ENCODE assay signal across 23 mouse cellular contexts in the genomic region with DNA sequence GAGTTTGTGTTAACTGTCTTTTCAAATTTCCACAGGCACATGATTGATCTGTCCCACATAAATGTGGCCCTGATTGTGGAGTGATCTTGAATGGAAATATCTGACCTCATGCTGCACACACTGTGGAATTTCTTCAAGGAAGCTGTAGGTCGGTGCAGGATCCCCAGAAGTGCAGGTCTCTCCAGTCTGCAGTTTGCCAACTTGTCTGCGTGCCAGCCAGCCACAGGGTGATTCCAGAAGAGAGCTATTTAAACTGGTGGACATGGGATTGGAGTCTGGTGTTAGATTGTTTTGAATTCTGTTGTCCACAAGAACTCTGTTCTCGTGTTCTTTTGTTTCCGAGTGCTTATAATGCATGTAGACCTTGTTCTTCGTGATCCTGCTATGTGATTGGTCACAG. TPM values are rescaled to one million over a fixed set of nuclear protein-coding genes. Genes with fewer than 3 reads are reported as not detected.
DNase-seq lines count a peak whose midpoint lies in the region; ATAC-seq and TF ChIP-seq lines count a peak whose summit lies in the region.
"Had no signal": no experiment of that assay in that cellular context is flagged by ENCODE, and none has a peak within 500 bp of the region (broad histone marks: within the 10 kb centered on the region; RNA-seq: fewer than 3 reads in every experiment).

No protein-coding gene starts in this region.

- H3K4me1 ChIP-seq in intestine, postnatal 0 days (replicated peaks; ENCODE audit: control insufficient read depth, insufficient read depth, low read length) = no peaks in the 10 kb centered on the region; the same call in 1 of the 2 replicates
- H3K4me1 ChIP-seq: hindbrain, embryonic 13.5 days; limb, embryonic 15.5 days; neural tube, embryonic 13.5 days had no signal

- peak; percentile 35 to 39 for DNase-seq in cerebellum, adult 18-20 months
- DNase-seq in heart, postnatal 4 days = peak; percentile 34
- DNase-seq in heart, adult 8-10 months (ENCODE audit: low spot score) = no peak
- DNase-seq in adipocyte (ENCODE audit: low spot score) = peak; percentile 9
- DNase-seq in cerebellum, postnatal 25 days = peak; percentile 30 to 64
- DNase-seq in layer of hippocampus, adult 2 months (ENCODE audit: low spot score in 2 of 2) = no peak
- DNase-seq: B cell, adult 2 months; embryo, embryonic 11 days; kidney, adult 8-10 months; kidney, postnatal 14 days; midbrain, embryonic 14.5 days; thymus, adult 2 months had no signal

- H3K36me3 ChIP-seq in intestine, postnatal 0 days (ENCODE audit: control insufficient read depth, insufficient read depth) = peaks cover 73% of the 10 kb centered on the region

- no peak overlapping the region for H3K27ac ChIP-seq in layer of hippocampus, adult 2 months
- H3K27ac ChIP-seq in intestine, postnatal 0 days (ENCODE audit: low read depth, low read length) = no peak overlapping the region
- H3K27ac ChIP-seq: heart, adult 2 months; hindbrain, embryonic 13.5 days; limb, embryonic 15.5 days; neural tube, embryonic 13.5 days had no signal

- no peak overlapping the region for H3K4me2 ChIP-seq in intestine, postnatal 0 days (replicated peaks; ENCODE audit: low read depth)
- H3K4me2 ChIP-seq: hindbrain, embryonic 13.5 days; limb, embryonic 15.5 days; neural tube, embryonic 13.5 days had no signal

- no peak for TF ChIP-seq CTCF in layer of hippocampus, adult 2 months (conservative IDR thresholded peaks at IDR 0.05)
- no peak for TF ChIP-seq CTCF in intestine, postnatal 0 days (IDR thresholded peaks at IDR 0.05; ENCODE audit: low read depth)

- H3K9ac ChIP-seq in intestine, postnatal 0 days (ENCODE audit: low read depth, low read length) = no peak overlapping the region
- H3K9ac ChIP-seq: hindbrain, embryonic 13.5 days; limb, embryonic 15.5 days; neural tube, embryonic 13.5 days had no signal

- H3K4me3 ChIP-seq in layer of hippocampus, adult 2 months = no peak overlapping the region
- no peak overlapping the region for H3K4me3 ChIP-seq in intestine, postnatal 0 days (ENCODE audit: low read depth, low read length)
- H3K4me3 ChIP-seq: heart, adult 2 months; hindbrain, embryonic 13.5 days; limb, embryonic 15.5 days; megakaryocyte, embryonic 14.5 days; neural tube, embryonic 13.5 days had no signal

- no peaks in the 10 kb centered on the region for H3K27me3 ChIP-seq in intestine, postnatal 0 days (replicated peaks; ENCODE audit: control insufficient read depth, insufficient read depth, low read length)
- H3K27me3 ChIP-seq: hindbrain, embryonic 13.5 days; limb, embryonic 15.5 days; megakaryocyte, embryonic 14.5 days; neural tube, embryonic 13.5 days had no signal

- whole genome bisulfite sequencing in intestine, postnatal 0 days = 91% methylated on average over 5 of the region's 5 CpGs

- no peaks in the 10 kb centered on the region for H3K9me3 ChIP-seq in intestine, postnatal 0 days (ENCODE audit: control insufficient read depth)
- H3K9me3 ChIP-seq: hindbrain, embryonic 13.5 days; limb, embryonic 15.5 days; megakaryocyte, embryonic 14.5 days; neural tube, embryonic 13.5 days had no signal

- ATAC-seq in cerebellum, adult (ENCODE audit: insufficient number of reproducible peaks, low FRiP score, low TSS enrichment) = no peak
- ATAC-seq in intestine, postnatal 0 days = no peak
- ATAC-seq: forebrain, embryonic 16.5 days; inflammation-experienced regulatory T-cells, adult 6 months had no signal

RNA-seq across cellular contexts. Expression of a gene that starts 53.5 kb away (rescaled TPM):
- not detected for total RNA-seq in heart, postnatal 4 days (2021)
- total RNA-seq in heart, adult 8-10 months (2022) = not detected
- total RNA-seq in layer of hippocampus, adult 2 months (2021) = 1 to 10 TPM; 1.1 to 1.4 TPM
- polyA plus RNA-seq in intestine, postnatal 0 days (2015; fragmentation: Nextera tagmentation; extraction: Ambion mirVana) = 0.18 and 0.23 TPM in 2 replicates
- total RNA-seq: heart, adult 2 months had no signal
- polyA plus RNA-seq: heart, adult 2 months; heart, postnatal 0 days; inflammation-experienced regulatory T-cells, adult 6 months; liver, embryonic 16.5 days had no signal

Comparison
In these comparisons a context has a peak if more than half of its experiments do, and no peak if none do; other contexts are left out.
1. DNase-seq: peak in cerebellum, adult 18-20 months (2 of 2), heart, postnatal 4 days (single experiment), adipocyte (single experiment) and cerebellum, postnatal 25 days (2 of 2); none in heart, adult 8-10 months (single experiment) and layer of hippocampus, adult 2 months (0 of 2).